Mouse (Mus musculus): ENCODE results near the gene Rit1.

- no peak for TF ChIP-seq CTCF (IDR thresholded peaks at IDR 0.05; ENCODE audit: extremely low read depth, insufficient read depth, low read length)
- TF ChIP-seq POLR2A (IDR thresholded peaks at IDR 0.05; ENCODE audit: extremely low read depth, insufficient read depth, low read length): no peak
Observed at GRCm38 (mm10) chr3:88689079-88689478, 27.6 kb upstream of the Rit1 start.
